Mouse (Mus musculus) stomach, postnatal 0 days (tissue): Measurements from ENCODE around the gene Rabgap1l. TPM values are rescaled to one million over a fixed set of nuclear protein-coding genes. Genes with fewer than 3 reads are reported as not detected.

ENCODE experiments used
- ATAC-seq: fragments of 200-750 bp; cut with Nextera tagmentation; 2 replicates; pipeline ENCODE4 v1.8.0; 2017; ENCODE audit not compliant: low FRiP score, low TSS enrichment
- DNase-seq: peaks from one replicate; pipeline ENCODE4 v3.0.0-alpha.2; 2016; ENCODE audit warnings: low spot score
- H3K27ac ChIP-seq: fragments of 300-500 bp; sonication (generic); replicated peaks from 2 replicates; pipeline ENCODE4 v1.5.1; 2014; ENCODE audit warnings: mild to moderate bottlenecking, control low read depth
- H3K27me3 ChIP-seq: fragments of 300-500 bp; sonication (generic); 2 replicates; pipeline ENCODE4 v1.6.1; 2014; ENCODE audit warnings: low read length; ENCODE audit not compliant: control insufficient read depth, insufficient read depth
- H3K36me3 ChIP-seq: fragments of 300-500 bp; sonication (generic); 2 replicates; pipeline ENCODE4 v1.6.1; 2014; ENCODE audit warnings: low read length, mixed read lengths; ENCODE audit not compliant: control insufficient read depth, insufficient read depth
- H3K4me1 ChIP-seq: fragments of 300-500 bp; sonication (generic); replicated peaks from 2 replicates; pipeline ENCODE4 v1.6.1; 2014; ENCODE audit warnings: antibody characterized with exemption; ENCODE audit not compliant: control insufficient read depth, insufficient read depth
- H3K4me2 ChIP-seq: fragments of 300-500 bp; sonication (generic); replicated peaks from 2 replicates; pipeline ENCODE4 v1.6.1; 2014; ENCODE audit warnings: low read depth, mild to moderate bottlenecking, control low read depth, moderate library complexity
- H3K4me3 ChIP-seq: fragments of 300-500 bp; sonication (generic); 2 replicates; pipeline ENCODE4 v1.5.1; 2014; ENCODE audit warnings: low read depth, low read length, control low read depth
- H3K9ac ChIP-seq: fragments of 300-500 bp; sonication (generic); 2 replicates; pipeline ENCODE4 v1.6.1; 2014; ENCODE audit warnings: mild to moderate bottlenecking, low read length, control low read depth, mixed read lengths
- H3K9me3 ChIP-seq: fragments of 300-500 bp; sonication (generic); 2 replicates; pipeline ENCODE4 v1.6.1; 2016; ENCODE audit warnings: low read length; ENCODE audit not compliant: control insufficient read depth
- CTCF ChIP-seq: IDR thresholded peaks from 2 replicates; pipeline ENCODE4 v1.5.1; 2016; ENCODE audit warnings: antibody characterized with exemption, low read depth, mild to moderate bottlenecking, moderate library complexity
- EP300 ChIP-seq: optimal IDR thresholded peaks from 2 replicates; pipeline ENCODE3; 2016; ENCODE audit warnings: antibody characterized with exemption
- WGBS: fragments of 180-500 bp; shearing (Covaris S2); extraction: QIAGEN DNeasy Blood & Tissue Kit; methylation state at CpG from one replicate; pipeline ENCODE4 v1.1.7; 2014; 5-methylcytosine and 5-hydroxymethylcytosine counted together
- polyA plus RNA-seq: library from polyadenylated mRNA; unstranded; fragments of >200 nt; fragmentation: Nextera tagmentation; extraction: Ambion mirVana; gene quantifications from 2 replicates; pipeline ENCODE4 v1.2.1, GENCODE M21; 2015

Rabgap1l gene
- polyA plus RNA-seq, 1 experiment from 2014 or later = 19.6 TPM

- WGBS = 83% methylated on average over 8 of the region's 8 CpGs
- H3K4me1 ChIP-seq = no peaks in the 10 kb centered on the region
Observed at GRCm38 (mm10) chr1:160830608-160831498, 37.8 kb upstream of the Rabgap1l start.

GRCm38 (mm10) chr1:160825441-160825856, 32.4 kb upstream of the Rabgap1l start:
- TF ChIP-seq EP300 (no peak), CTCF (no peak)
- no peaks in the 10 kb centered on the region for H3K4me1 ChIP-seq
- no peak overlapping the region for H3K4me3 ChIP-seq
- no peak overlapping the region for H3K9ac ChIP-seq
- H3K27me3 ChIP-seq = no peaks in the 10 kb centered on the region
- ATAC-seq = no peak
- H3K4me2 ChIP-seq = no peak overlapping the region
- DNase-seq = no peak
- no peak overlapping the region for H3K27ac ChIP-seq
- H3K36me3 ChIP-seq = no peaks in the 10 kb centered on the region
- H3K9me3 ChIP-seq = no peaks in the 10 kb centered on the region
- WGBS = 59% methylated on average over 3 of the region's 3 CpGs

More at GRCm38 (mm10) chr1:160830608-160831498, 37.8 kb upstream of the Rabgap1l start:
- Histone ChIP-seq H3K4me2 (no peak overlapping the region), H3K36me3 (no peaks in the 10 kb centered on the region), H3K9me3 (no peaks in the 10 kb centered on the region), H3K27me3 (no peaks in the 10 kb centered on the region), H3K4me3 (no peak overlapping the region), H3K9ac (no peak overlapping the region), H3K27ac (no peak overlapping the region)
- DNase-seq (no peak), ATAC-seq (no peak)
- TF ChIP-seq CTCF (no peak), EP300 (no peak)

GRCm38 (mm10) chr1:160823638-160824037, 30.6 kb upstream of the Rabgap1l start:
- H3K4me1 ChIP-seq = no peaks in the 10 kb centered on the region
- ATAC-seq (no peak), DNase-seq (no peak)
- no peak for TF ChIP-seq CTCF
- no peak for TF ChIP-seq EP300
- 86% methylated on average over 3 of the region's 3 CpGs for whole genome bisulfite sequencing
- H3K27me3 ChIP-seq = no peaks in the 10 kb centered on the region
- H3K4me2 ChIP-seq = no peak overlapping the region
- no peaks in the 10 kb centered on the region for H3K9me3 ChIP-seq
- no peak overlapping the region for H3K27ac ChIP-seq
- H3K36me3 ChIP-seq = no peaks in the 10 kb centered on the region
- no peak overlapping the region for H3K9ac ChIP-seq
- no peak overlapping the region for H3K4me3 ChIP-seq

GRCm38 (mm10) chr1:160814198-160814597, 21.2 kb upstream of the Rabgap1l start:
- whole genome bisulfite sequencing = 94% methylated on average over 5 of the region's 5 CpGs
- ATAC-seq (no peak; the same call in 1 of the 2 replicates), DNase-seq (no peak)
- H3K36me3 ChIP-seq = no peaks in the 10 kb centered on the region
- no peaks in the 10 kb centered on the region for H3K4me1 ChIP-seq
- TF ChIP-seq EP300 (no peak), CTCF (no peak)
- H3K9ac ChIP-seq = no peak overlapping the region
- H3K27me3 ChIP-seq = no peaks in the 10 kb centered on the region
- no peaks in the 10 kb centered on the region for H3K9me3 ChIP-seq
- no peak overlapping the region for H3K27ac ChIP-seq
- no peak overlapping the region for H3K4me3 ChIP-seq
- no peak overlapping the region for H3K4me2 ChIP-seq

GRCm38 (mm10) chr1:160812428-160812827, 19.4 kb upstream of the Rabgap1l start:
- no peak for TF ChIP-seq CTCF
- no peak for TF ChIP-seq EP300
- Histone ChIP-seq H3K27me3 (no peaks in the 10 kb centered on the region), H3K4me1 (no peaks in the 10 kb centered on the region), H3K4me3 (no peak overlapping the region), H3K27ac (no peak overlapping the region), H3K9ac (no peak overlapping the region), H3K9me3 (no peaks in the 10 kb centered on the region), H3K4me2 (no peak overlapping the region), H3K36me3 (no peaks in the 10 kb centered on the region)
- DNase-seq (no peak), ATAC-seq (no peak)

GRCm38 (mm10) chr1:160811930-160812329, 18.9 kb upstream of the Rabgap1l start:
- Histone ChIP-seq H3K4me1 (no peaks in the 10 kb centered on the region), H3K9me3 (no peaks in the 10 kb centered on the region), H3K27ac (no peak overlapping the region), H3K36me3 (no peaks in the 10 kb centered on the region), H3K4me3 (no peak overlapping the region), H3K4me2 (no peak overlapping the region), H3K27me3 (no peaks in the 10 kb centered on the region), H3K9ac (no peak overlapping the region)
- TF ChIP-seq EP300 (no peak), CTCF (no peak)
- ATAC-seq = no peak
- DNase-seq = no peak
- WGBS = 78% methylated on average over 1 of the region's 1 CpGs
